Comparison of ENCODE assay signal across 17 mouse cellular contexts in genomic region chr1:82200636-82201035, GRCm38 (mm10). TPM values are rescaled to one million over a fixed set of nuclear protein-coding genes. Genes with fewer than 3 reads are reported as not detected.
A peak's percentile ranks its signal among the peaks of the same experiment; 100 is the strongest.
DNase-seq lines count a peak whose midpoint lies in the region; ATAC-seq and TF ChIP-seq lines count a peak whose summit lies in the region.
"Had no signal": no experiment of that assay in that cellular context is flagged by ENCODE, and none has a peak within 500 bp of the region (broad histone marks: within the 10 kb centered on the region; RNA-seq: fewer than 3 reads in every experiment).

No protein-coding gene starts in this region.

- 83% methylated on average over 7 of the region's 7 CpGs for WGBS in forebrain, embryonic 10.5 days
- WGBS in forebrain, postnatal 0 days: 80% methylated on average over 7 of the region's 7 CpGs
- WGBS in midbrain, embryonic 14.5 days: 88% methylated on average over 7 of the region's 7 CpGs

- ATAC-seq in forebrain, postnatal 0 days: no peak
- ATAC-seq in midbrain, embryonic 14.5 days (ENCODE audit: low FRiP score, low TSS enrichment): no peak

- H3K9me3 ChIP-seq in forebrain, embryonic 10.5 days: no peaks in the 10 kb centered on the region
- no peaks in the 10 kb centered on the region for H3K9me3 ChIP-seq in forebrain, postnatal 0 days (ENCODE audit: low read length)
- H3K9me3 ChIP-seq in midbrain, embryonic 14.5 days (ENCODE audit: control insufficient read depth, low read length): no peaks in the 10 kb centered on the region
- H3K9me3 ChIP-seq: hindbrain, embryonic 13.5 days; limb, embryonic 12.5 days; midbrain, embryonic 12.5 days; neural tube, embryonic 12.5 days had no signal

- H3K4me3 ChIP-seq in forebrain, embryonic 10.5 days: no peak overlapping the region
- no peak overlapping the region for H3K4me3 ChIP-seq in forebrain, postnatal 0 days (ENCODE audit: low read depth, low read length)
- H3K4me3 ChIP-seq in midbrain, embryonic 14.5 days (replicated peaks; ENCODE audit: low read depth, low read length): no peak overlapping the region
- H3K4me3 ChIP-seq: hindbrain, embryonic 13.5 days; limb, embryonic 12.5 days; midbrain, embryonic 12.5 days; neural tube, embryonic 12.5 days had no signal

- H3K36me3 ChIP-seq in forebrain, embryonic 10.5 days (replicated peaks): no peaks in the 10 kb centered on the region
- no peaks in the 10 kb centered on the region for H3K36me3 ChIP-seq in forebrain, postnatal 0 days (ENCODE audit: insufficient read depth)
- H3K36me3 ChIP-seq in midbrain, embryonic 14.5 days (ENCODE audit: control insufficient read depth, insufficient read depth, low read length): no peaks in the 10 kb centered on the region
- H3K36me3 ChIP-seq: hindbrain, embryonic 13.5 days; limb, embryonic 12.5 days; midbrain, embryonic 12.5 days; neural tube, embryonic 12.5 days had no signal

- intact Hi-C loops in heart, postnatal 25 days (cut with DNase I): loop anchor here (2.0 to 5.0 kb wide), 3 partner anchors 42 to 503 kb away; no protein-coding TSS in a partner anchor
- intact Hi-C loops in gastrocnemius, postnatal 14 days (cut with DNase I; ENCODE audit: low total_unique reads): no loop called here

- peaks cover 15% of the 10 kb centered on the region for H3K4me1 ChIP-seq in forebrain, embryonic 10.5 days
- H3K4me1 ChIP-seq in forebrain, postnatal 0 days (ENCODE audit: insufficient read depth): 0 out of 2 replicates have a peak, but pooled peaks cover 6% of the 10 kb centered on the region
- no peaks in the 10 kb centered on the region; the same call in 1 of the 2 replicates for H3K4me1 ChIP-seq in midbrain, embryonic 14.5 days (ENCODE audit: control insufficient read depth, insufficient read depth, low read length)
- H3K4me1 ChIP-seq: hindbrain, embryonic 13.5 days; neural tube, embryonic 12.5 days had no signal

- no peak for DNase-seq in forebrain, embryonic 10.5 days (ENCODE audit: extremely low spot score, low spot score)
- DNase-seq in forebrain, postnatal 0 days: no peak
- DNase-seq in NIH3T3 (ENCODE audit: low read depth): peak; percentile 17
- peak; percentile 53 to 55 for DNase-seq in heart, adult 9 months (ENCODE audit: low spot score in 2 of 2)
- peak; percentile 9 for DNase-seq in heart, postnatal 25 days (ENCODE audit: low spot score)
- no peak for DNase-seq in cerebellum, adult 18-20 months
- DNase-seq in midbrain, embryonic 14.5 days: no peak
- DNase-seq in gastrocnemius, postnatal 14 days: no peak
- DNase-seq: adrenal gland, postnatal 14 days; cerebellum, postnatal 25 days; kidney, adult 11 months; layer of hippocampus, postnatal 36 days had no signal

- H3K27ac ChIP-seq in forebrain, embryonic 10.5 days: peak overlapping the region; percentile 56; the same call in 1 of the 2 replicates
- no peak overlapping the region for H3K27ac ChIP-seq in forebrain, postnatal 0 days (ENCODE audit: low read depth, low read length)
- no peak overlapping the region for H3K27ac ChIP-seq in midbrain, embryonic 14.5 days (replicated peaks; ENCODE audit: low read depth, low read length)
- H3K27ac ChIP-seq: hindbrain, embryonic 13.5 days; limb, embryonic 12.5 days; midbrain, embryonic 12.5 days; neural tube, embryonic 12.5 days had no signal

- no peak overlapping the region for H3K9ac ChIP-seq in forebrain, postnatal 0 days
- H3K9ac ChIP-seq in midbrain, embryonic 14.5 days (replicated peaks; ENCODE audit: low read length): no peak overlapping the region
- H3K9ac ChIP-seq: hindbrain, embryonic 13.5 days; limb, embryonic 12.5 days; midbrain, embryonic 12.5 days; neural tube, embryonic 12.5 days had no signal

- no peak overlapping the region for H3K4me2 ChIP-seq in forebrain, postnatal 0 days (ENCODE audit: low read depth)
- H3K4me2 ChIP-seq in midbrain, embryonic 14.5 days (ENCODE audit: low read length): no peak overlapping the region
- H3K4me2 ChIP-seq: hindbrain, embryonic 13.5 days; limb, embryonic 12.5 days; midbrain, embryonic 12.5 days; neural tube, embryonic 12.5 days had no signal

- no peak for TF ChIP-seq CTCF in forebrain, postnatal 0 days (IDR thresholded peaks at IDR 0.05; ENCODE audit: low read depth)

- H3K27me3 ChIP-seq in forebrain, embryonic 10.5 days (ENCODE audit: poor library complexity, severe bottlenecking): no peaks in the 10 kb centered on the region
- no peaks in the 10 kb centered on the region; the same call in 1 of the 2 replicates for H3K27me3 ChIP-seq in forebrain, postnatal 0 days (ENCODE audit: insufficient read depth, low read length)
- no peaks in the 10 kb centered on the region for H3K27me3 ChIP-seq in midbrain, embryonic 14.5 days (ENCODE audit: control insufficient read depth, insufficient read depth, low read length)
- H3K27me3 ChIP-seq: hindbrain, embryonic 13.5 days; midbrain, embryonic 12.5 days; neural tube, embryonic 12.5 days had no signal

RNA-seq across cellular contexts. Expression of gene Gm9747, which starts 32.3 kb away (rescaled TPM):
- polyA plus RNA-seq in forebrain, embryonic 10.5 days (2016; fragmentation: Nextera tagmentation; extraction: Ambion mirVana): 31.1 and 31.3 TPM in 2 replicates
- total RNA-seq in forebrain, postnatal 0 days (2014; rRNA removed): not detected in 2 replicates
- polyA plus RNA-seq in forebrain, postnatal 0 days (2015; fragmentation: Nextera tagmentation; extraction: Ambion mirVana): 9.6 and 14.8 TPM in 2 replicates
- not detected for total RNA-seq in heart, postnatal 25 days (2021)
- polyA plus RNA-seq in midbrain, embryonic 14.5 days (2014; fragmentation: Nextera tagmentation; extraction: Ambion mirVana): 21.5 and 27.9 TPM in 2 replicates
- not detected for total RNA-seq in gastrocnemius, postnatal 14 days (2021)
- total RNA-seq: adrenal gland, postnatal 14 days; layer of hippocampus, postnatal 36 days had no signal
- polyA plus RNA-seq: testis, adult 2 months had no signal

Comparison
In these comparisons a context has a peak if more than half of its experiments do, and no peak if none do; other contexts are left out.
1. DNase-seq: peak in NIH3T3 (single experiment), heart, adult 9 months (2 of 2) and heart, postnatal 25 days (single experiment); none in forebrain, embryonic 10.5 days (single experiment), forebrain, postnatal 0 days (single experiment), cerebellum, adult 18-20 months (0 of 2), midbrain, embryonic 14.5 days (single experiment) and gastrocnemius, postnatal 14 days (single experiment).